Mouse (Mus musculus): Measurements from ENCODE around the gene Zdhhc20. TPM values are rescaled to one million over a fixed set of nuclear protein-coding genes. Genes with fewer than 3 reads are reported as not detected.
"Not testable (repeated sequence)": the region's sequence is repeated elsewhere in the genome, so short reads cannot be mapped to it uniquely, and the experiment has no call there.

The Zdhhc20 gene
- polyA plus RNA-seq, 1 experiment from 2014 or later: 36.6 TPM

GRCm38 (mm10) chr14:57881074-57881473 lies 9.0 kb downstream of the Zdhhc20 start:
- Histone ChIP-seq H3K27ac (ENCODE audit: low read length) (no peak overlapping the region), H3K4me3 (ENCODE audit: low read depth, low read length) (no peak overlapping the region), H3K9ac (ENCODE audit: low read depth, low read length) (no peak overlapping the region), H3K4me1 (ENCODE audit: control insufficient read depth, insufficient read depth, low read length) (peaks cover 8% of the 10 kb centered on the region; the same call in 1 of the 2 replicates), H3K27me3 (ENCODE audit: control insufficient read depth, insufficient read depth, low read depth, low read length) (no peaks in the 10 kb centered on the region), H3K36me3 (ENCODE audit: control insufficient read depth, insufficient read depth, low read length) (no peaks in the 10 kb centered on the region), H3K4me2 (ENCODE audit: low read length) (no peak overlapping the region), H3K9me3 (replicated peaks; ENCODE audit: control insufficient read depth, low read length, poor library complexity, severe bottlenecking) (no peaks in the 10 kb centered on the region)
- no peak for ATAC-seq

DNA sequence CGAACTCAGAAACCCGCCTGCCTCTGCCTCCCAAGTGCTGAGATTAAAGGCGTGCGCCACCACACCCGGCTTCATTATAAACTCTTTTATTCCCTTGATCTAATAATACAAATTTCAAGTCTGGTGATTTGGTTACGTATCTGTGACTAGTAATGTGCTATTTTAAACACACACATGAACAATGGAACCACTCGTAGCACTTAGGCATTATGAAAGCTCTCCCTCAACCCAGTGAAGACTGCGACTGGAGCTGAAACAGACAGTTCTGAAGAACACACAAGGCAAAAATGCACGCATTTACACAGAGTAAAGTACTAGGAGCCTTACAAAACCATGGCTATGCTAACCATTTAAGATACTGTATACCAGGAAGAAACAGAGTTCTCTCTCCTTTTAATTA lies 12.2 kb downstream of the Zdhhc20 start:
- H3K27ac ChIP-seq (ENCODE audit: low read length): no peak overlapping the region
- H3K36me3 ChIP-seq (ENCODE audit: control insufficient read depth, insufficient read depth, low read length): no peaks in the 10 kb centered on the region
- no peak overlapping the region for H3K4me2 ChIP-seq (ENCODE audit: low read length)
- no peak for ATAC-seq
- H3K9ac ChIP-seq (ENCODE audit: low read depth, low read length): no peak overlapping the region
- H3K4me3 ChIP-seq (ENCODE audit: low read depth, low read length): no peak overlapping the region
- 94% methylated on average over 9 of the region's 9 CpGs for WGBS
- H3K27me3 ChIP-seq (ENCODE audit: control insufficient read depth, insufficient read depth, low read depth, low read length): no peaks in the 10 kb centered on the region
- peaks cover 8% of the 10 kb centered on the region; the same call in 1 of the 2 replicates for H3K4me1 ChIP-seq (ENCODE audit: control insufficient read depth, insufficient read depth, low read length)
- no peaks in the 10 kb centered on the region for H3K9me3 ChIP-seq (replicated peaks; ENCODE audit: control insufficient read depth, low read length, poor library complexity, severe bottlenecking)

DNA sequence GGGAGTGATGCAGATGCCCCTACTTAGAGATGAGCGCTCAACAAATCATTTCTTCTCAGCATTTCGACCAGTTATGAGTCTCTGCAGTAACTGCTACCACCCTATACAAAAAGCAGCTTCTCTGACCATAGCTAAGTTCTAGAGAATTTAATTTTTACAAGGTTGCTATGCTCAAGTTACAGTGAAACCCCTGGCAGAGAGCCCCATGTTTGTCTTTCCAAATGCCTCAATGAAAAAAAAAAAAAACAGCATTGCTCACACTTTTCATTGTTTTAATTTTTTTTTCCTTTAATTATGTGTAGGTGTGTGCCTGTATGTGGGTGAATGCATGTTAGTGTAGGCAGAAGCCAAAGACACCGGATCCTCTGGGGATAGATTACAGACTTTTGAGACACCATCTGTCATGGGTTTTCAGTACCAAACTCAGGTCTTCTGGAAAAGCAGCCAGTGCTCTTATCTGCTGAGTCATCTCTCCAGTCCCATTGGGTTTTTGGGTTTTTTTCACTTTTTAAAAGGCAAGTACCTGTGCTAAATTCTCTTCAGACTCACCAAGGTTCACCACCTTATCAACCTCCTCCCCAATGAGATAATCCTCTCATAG lies 23.3 kb downstream of the Zdhhc20 start:
- no peaks in the 10 kb centered on the region for H3K27me3 ChIP-seq (ENCODE audit: control insufficient read depth, insufficient read depth, low read depth, low read length)
- no peak overlapping the region for H3K4me2 ChIP-seq (ENCODE audit: low read length)
- WGBS: 94% methylated on average over 3 of the region's 3 CpGs
- no peaks in the 10 kb centered on the region for H3K9me3 ChIP-seq (replicated peaks; ENCODE audit: control insufficient read depth, low read length, poor library complexity, severe bottlenecking)
- H3K9ac ChIP-seq (ENCODE audit: low read depth, low read length): no peak overlapping the region
- no peaks in the 10 kb centered on the region for H3K4me1 ChIP-seq (ENCODE audit: control insufficient read depth, insufficient read depth, low read length)
- H3K4me3 ChIP-seq (ENCODE audit: low read depth, low read length): no peak overlapping the region
- ATAC-seq: no peak
- no peak overlapping the region for H3K27ac ChIP-seq (ENCODE audit: low read length)
- peaks cover 19% of the 10 kb centered on the region for H3K36me3 ChIP-seq (ENCODE audit: control insufficient read depth, insufficient read depth, low read length)

GRCm38 (mm10) chr14:57865256-57865655 lies 24.8 kb downstream of the Zdhhc20 start:
- no peak overlapping the region for H3K4me2 ChIP-seq (ENCODE audit: low read length)
- whole genome bisulfite sequencing: 91% methylated on average over 3 of the region's 3 CpGs
- no peak overlapping the region for H3K9ac ChIP-seq (ENCODE audit: low read depth, low read length)
- no peaks in the 10 kb centered on the region for H3K4me1 ChIP-seq (ENCODE audit: control insufficient read depth, insufficient read depth, low read length)
- H3K9me3 ChIP-seq (replicated peaks; ENCODE audit: control insufficient read depth, low read length, poor library complexity, severe bottlenecking): no peaks in the 10 kb centered on the region
- no peaks in the 10 kb centered on the region for H3K27me3 ChIP-seq (ENCODE audit: control insufficient read depth, insufficient read depth, low read depth, low read length)
- no peak overlapping the region for H3K27ac ChIP-seq (ENCODE audit: low read length)
- no peak overlapping the region for H3K4me3 ChIP-seq (ENCODE audit: low read depth, low read length)
- peaks cover 17% of the 10 kb centered on the region for H3K36me3 ChIP-seq (ENCODE audit: control insufficient read depth, insufficient read depth, low read length)
- no peak for ATAC-seq

DNA sequence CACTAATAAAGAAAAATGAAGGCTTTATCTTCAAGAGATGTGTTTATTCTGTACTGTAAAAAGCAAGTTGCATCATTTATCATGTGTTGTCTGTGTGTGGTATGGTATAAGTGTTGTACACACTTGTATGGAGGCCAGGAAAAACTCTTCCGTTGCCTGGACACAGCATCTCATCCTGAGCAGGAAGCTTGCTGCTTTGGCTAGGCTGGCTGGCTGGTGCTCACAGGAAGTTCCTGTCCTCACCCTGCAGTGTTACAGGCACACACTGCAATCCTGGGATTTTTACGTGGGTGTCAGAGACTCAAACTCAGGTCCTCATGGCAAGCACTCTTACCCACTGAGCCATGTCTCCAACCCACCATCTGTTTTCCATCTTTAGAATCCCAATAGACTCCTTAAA lies 26.9 kb downstream of the Zdhhc20 start:
- peaks cover 17% of the 10 kb centered on the region for H3K36me3 ChIP-seq (ENCODE audit: control insufficient read depth, insufficient read depth, low read length)
- no peaks in the 10 kb centered on the region for H3K27me3 ChIP-seq (ENCODE audit: control insufficient read depth, insufficient read depth, low read depth, low read length)
- no peak for ATAC-seq
- no peaks in the 10 kb centered on the region for H3K4me1 ChIP-seq (ENCODE audit: control insufficient read depth, insufficient read depth, low read length)
- 93% methylated on average over 2 of the region's 2 CpGs for WGBS
- no peak overlapping the region for H3K27ac ChIP-seq (ENCODE audit: low read length)
- no peak overlapping the region for H3K9ac ChIP-seq (ENCODE audit: low read depth, low read length)
- no peak overlapping the region for H3K4me2 ChIP-seq (ENCODE audit: low read length)
- no peak overlapping the region for H3K4me3 ChIP-seq (ENCODE audit: low read depth, low read length)
- no peaks in the 10 kb centered on the region for H3K9me3 ChIP-seq (replicated peaks; ENCODE audit: control insufficient read depth, low read length, poor library complexity, severe bottlenecking)

GRCm38 (mm10) chr14:57861987-57862412 lies 28.1 kb downstream of the Zdhhc20 start:
- Histone ChIP-seq H3K36me3 (ENCODE audit: control insufficient read depth, insufficient read depth, low read length) (peaks cover 17% of the 10 kb centered on the region), H3K27me3 (ENCODE audit: control insufficient read depth, insufficient read depth, low read depth, low read length) (no peaks in the 10 kb centered on the region), H3K27ac (ENCODE audit: low read length) (no peak overlapping the region), H3K9me3 (replicated peaks; ENCODE audit: control insufficient read depth, low read length, poor library complexity, severe bottlenecking) (no peaks in the 10 kb centered on the region), H3K4me1 (ENCODE audit: control insufficient read depth, insufficient read depth, low read length) (no peaks in the 10 kb centered on the region), H3K9ac (ENCODE audit: low read depth, low read length) (no peak overlapping the region), H3K4me3 (ENCODE audit: low read depth, low read length) (no peak overlapping the region), H3K4me2 (ENCODE audit: low read length) (no peak overlapping the region)
- no peak for ATAC-seq
- WGBS: 89% methylated on average over 4 of the region's 4 CpGs

DNA sequence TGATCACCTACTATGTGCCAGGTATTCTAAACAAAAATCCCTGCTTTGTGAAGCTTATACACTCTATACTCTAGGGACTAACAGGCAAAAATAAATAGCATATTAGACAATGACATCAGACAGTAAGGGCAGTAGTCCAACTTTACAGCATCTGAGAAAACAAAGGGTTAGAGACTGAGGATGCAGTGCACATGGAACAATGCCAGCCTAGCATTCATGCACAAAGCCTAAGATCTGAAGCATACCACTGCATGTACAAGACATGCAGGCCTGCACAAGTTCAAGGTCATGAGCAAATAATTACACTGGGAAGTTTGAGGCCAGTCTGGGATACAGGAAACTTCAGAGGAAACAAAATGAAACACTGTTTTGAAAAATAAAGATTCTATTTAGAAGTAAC lies 30.6 kb downstream of the Zdhhc20 start:
- Histone ChIP-seq H3K9me3 (replicated peaks; ENCODE audit: control insufficient read depth, low read length, poor library complexity, severe bottlenecking) (no peaks in the 10 kb centered on the region), H3K4me1 (ENCODE audit: control insufficient read depth, insufficient read depth, low read length) (no peaks in the 10 kb centered on the region), H3K9ac (ENCODE audit: low read depth, low read length) (no peak overlapping the region), H3K4me2 (ENCODE audit: low read length) (no peak overlapping the region), H3K36me3 (ENCODE audit: control insufficient read depth, insufficient read depth, low read length) (peaks cover 6% of the 10 kb centered on the region), H3K27ac (ENCODE audit: low read length) (no peak overlapping the region), H3K27me3 (ENCODE audit: control insufficient read depth, insufficient read depth, low read depth, low read length) (no peaks in the 10 kb centered on the region), H3K4me3 (ENCODE audit: low read depth, low read length) (no peak overlapping the region)
- ATAC-seq: no peak

- Histone ChIP-seq H3K27ac (ENCODE audit: low read length) (no peak overlapping the region), H3K36me3 (ENCODE audit: control insufficient read depth, insufficient read depth, low read length) (peaks cover 5% of the 10 kb centered on the region; the same call in 1 of the 2 replicates), H3K4me1 (ENCODE audit: control insufficient read depth, insufficient read depth, low read length) (no peaks in the 10 kb centered on the region), H3K9me3 (replicated peaks; ENCODE audit: control insufficient read depth, low read length, poor library complexity, severe bottlenecking) (no peaks in the 10 kb centered on the region), H3K9ac (ENCODE audit: low read depth, low read length) (no peak overlapping the region), H3K4me2 (ENCODE audit: low read length) (no peak overlapping the region), H3K4me3 (ENCODE audit: low read depth, low read length) (no peak overlapping the region), H3K27me3 (ENCODE audit: control insufficient read depth, insufficient read depth, low read depth, low read length) (no peaks in the 10 kb centered on the region)
- ATAC-seq: no peak
- 90% methylated on average over 2 of the region's 2 CpGs for WGBS
Measured at GRCm38 (mm10) chr14:57858601-57859000, 31.5 kb downstream of the Zdhhc20 start.

DNA sequence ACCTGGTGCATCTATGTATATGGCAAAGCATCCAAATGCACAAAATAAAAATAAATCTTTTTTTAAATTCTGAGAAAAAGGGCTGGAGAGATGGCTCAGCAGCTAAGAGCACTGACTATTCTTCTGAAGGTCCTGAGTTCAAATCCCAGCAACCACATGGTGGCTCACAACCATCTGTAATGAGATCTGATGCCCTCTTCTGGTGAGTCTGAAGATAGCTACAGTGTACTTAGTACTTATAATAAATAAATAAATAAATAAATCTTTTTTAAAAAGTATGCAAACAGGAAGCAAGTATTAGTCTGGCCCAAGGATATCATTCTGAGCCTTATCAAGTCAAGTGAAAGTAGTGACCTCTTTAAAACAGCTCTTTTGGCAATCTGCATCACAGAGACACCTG lies 34.0 kb downstream of the Zdhhc20 start:
- not testable (repeated sequence) for H3K4me2 ChIP-seq (ENCODE audit: low read length); H3K27me3 ChIP-seq (ENCODE audit: control insufficient read depth, insufficient read depth, low read depth, low read length); H3K4me3 ChIP-seq (ENCODE audit: low read depth, low read length); H3K9ac ChIP-seq (ENCODE audit: low read depth, low read length); H3K36me3 ChIP-seq (ENCODE audit: control insufficient read depth, insufficient read depth, low read length); ATAC-seq; H3K4me1 ChIP-seq (ENCODE audit: control insufficient read depth, insufficient read depth, low read length); H3K9me3 ChIP-seq (replicated peaks; ENCODE audit: control insufficient read depth, low read length, poor library complexity, severe bottlenecking); H3K27ac ChIP-seq (ENCODE audit: low read length)

Measured in midbrain, embryonic 16.5 days (tissue).